Mouse (Mus musculus) MEL (cell line): Measurements from ENCODE around the gene Dusp1. TPM values are rescaled to one million over a fixed set of nuclear protein-coding genes. Genes with fewer than 3 reads are reported as not detected.

Experiments
- DNase-seq: peaks from one replicate; pipeline ENCODE4 v3.0.0; 2011; ENCODE audit warnings: low read depth, low spot score
- H3K27ac ChIP-seq: 2 replicates; pipeline ENCODE4 v1.5.1; 2012; ENCODE audit warnings: low read depth, mild to moderate bottlenecking, control low read depth, low read length, moderate library complexity; ENCODE audit not compliant: control insufficient read depth
- H3K27me3 ChIP-seq, 2 experiments: fragments of 150-350 bp in 1 of 2; sonication (generic) in 1 of 2; 2 replicates each; pipeline ENCODE4 v1.6.1; 2012; ENCODE audit warnings: low read length in 2 of 2, mild to moderate bottlenecking in 2 of 2, improper control_type of control experiment in 1 of 2, moderate library complexity in 1 of 2; ENCODE audit not compliant: insufficient read depth in 2 of 2, control insufficient read depth in 1 of 2
- H3K36me3 ChIP-seq, 2 experiments: 2 replicates each; pipeline ENCODE4 v1.6.1; 2012 to 2014; ENCODE audit warnings: low read length in 2 of 2, improper control_type of control experiment in 1 of 2, inconsistent platforms in 1 of 2, mild to moderate bottlenecking in 1 of 2; ENCODE audit not compliant: insufficient read depth in 2 of 2, control insufficient read depth in 1 of 2
- H3K4me1 ChIP-seq, 2 experiments: fragments of 150-350 bp in 1 of 2; sonication (generic) in 1 of 2; 2 replicates each; pipeline ENCODE4 v1.6.1; 2012; ENCODE audit warnings: low read length in 2 of 2, improper control_type of control experiment in 1 of 2, mild to moderate bottlenecking in 1 of 2; ENCODE audit not compliant: insufficient read depth in 2 of 2, control insufficient read depth in 1 of 2
- H3K4me3 ChIP-seq, 2 experiments: fragments of 150-350 bp in 1 of 2; sonication (generic) in 1 of 2; 2 replicates each; pipeline ENCODE4 v1.5.1; 2012; ENCODE audit warnings: low read depth in 2 of 2, low read length in 2 of 2, mild to moderate bottlenecking in 2 of 2, moderate library complexity in 2 of 2, control low read depth in 1 of 2, improper control_type of control experiment in 1 of 2; ENCODE audit not compliant: control insufficient read depth in 1 of 2, insufficient read depth in 1 of 2
- H3K79me2 ChIP-seq: 2 replicates; pipeline ENCODE4 v1.6.1; 2012; ENCODE audit warnings: mild to moderate bottlenecking, low read length, moderate library complexity; ENCODE audit not compliant: control insufficient read depth, poor library complexity, insufficient read depth
- H3K9ac ChIP-seq: 2 replicates; pipeline ENCODE4 v1.6.1; 2012; ENCODE audit warnings: low read depth, mild to moderate bottlenecking, control low read depth, low read length, moderate library complexity; ENCODE audit not compliant: control insufficient read depth, poor library complexity, severe bottlenecking
- H3K9me3 ChIP-seq: fragments of 150-350 bp; sonication (generic); replicated peaks from 2 replicates; pipeline ENCODE4 v1.6.1; 2012; ENCODE audit warnings: mild to moderate bottlenecking, low read length, improper control_type of control experiment, moderate library complexity; ENCODE audit not compliant: insufficient read depth
- CTCF ChIP-seq, 3 experiments: IDR thresholded peaks in 2 of 3; conservative IDR thresholded peaks in 1 of 3; 2 replicates each; pipeline ENCODE4 v1.5.1; 2011 to 2012; ENCODE audit warnings: low read length in 3 of 3, low read depth in 2 of 3, mild to moderate bottlenecking in 2 of 3, improper control_type of control experiment in 1 of 3, inconsistent platforms in 1 of 3, mixed read lengths in 1 of 3, moderate library complexity in 1 of 3; ENCODE audit not compliant: control insufficient read depth in 1 of 3, insufficient read depth in 1 of 3, poor library complexity in 1 of 3, severe bottlenecking in 1 of 3
- E2F4 ChIP-seq: IDR thresholded peaks from 2 replicates; pipeline ENCODE4 v1.6.1; 2011; ENCODE audit warnings: low read depth, low read length, improper control_type of control experiment, borderline replicate concordance
- ELF1 ChIP-seq: IDR thresholded peaks from 2 replicates; pipeline ENCODE4 v1.6.1; 2014; ENCODE audit warnings: low read depth, mild to moderate bottlenecking, inconsistent platforms, low read length, improper control_type of control experiment, moderate library complexity
- ETS1 ChIP-seq: IDR thresholded peaks from 2 replicates; pipeline ENCODE4 v1.6.1; 2012; ENCODE audit warnings: low read depth, mild to moderate bottlenecking, inconsistent platforms, low read length, improper control_type of control experiment, moderate library complexity
- GABPA ChIP-seq: IDR thresholded peaks from 2 replicates; pipeline ENCODE4 v1.6.1; 2012; ENCODE audit warnings: low read depth, mild to moderate bottlenecking, inconsistent platforms, low read length, improper control_type of control experiment, moderate library complexity
- JUND ChIP-seq: IDR thresholded peaks from 2 replicates; pipeline ENCODE4 v1.6.1; 2011; ENCODE audit warnings: low read depth, mild to moderate bottlenecking, improper control_type of control experiment, low read length
- MAFK ChIP-seq: IDR thresholded peaks from 2 replicates; pipeline ENCODE4 v1.6.1; 2011; ENCODE audit warnings: low read depth, mild to moderate bottlenecking, low read length, improper control_type of control experiment, borderline replicate concordance
- MAX ChIP-seq: IDR thresholded peaks from 2 replicates; pipeline ENCODE4 v1.6.1; 2011; ENCODE audit warnings: low read length, improper control_type of control experiment
- MAZ ChIP-seq: IDR thresholded peaks from 2 replicates; pipeline ENCODE4 v1.6.1; 2012; ENCODE audit warnings: low read depth, mild to moderate bottlenecking, inconsistent platforms, low read length, improper control_type of control experiment
- MEF2A ChIP-seq: IDR thresholded peaks from 2 replicates; pipeline ENCODE4 v1.6.1; 2014; ENCODE audit warnings: low read depth, mild to moderate bottlenecking, inconsistent platforms, low read length, improper control_type of control experiment; ENCODE audit not compliant: poor library complexity, insufficient replicate concordance, severe bottlenecking; ENCODE audit errors: extremely low read depth
- MYC ChIP-seq: IDR thresholded peaks from 2 replicates; pipeline ENCODE4 v1.6.1; 2011; ENCODE audit warnings: low read depth, mild to moderate bottlenecking, low read length, improper control_type of control experiment, moderate library complexity
- NELFE ChIP-seq: IDR thresholded peaks from 2 replicates; pipeline ENCODE4 v1.6.1; 2011; ENCODE audit warnings: low read depth, low read length, improper control_type of control experiment
- NRF1 ChIP-seq: IDR thresholded peaks from 2 replicates; pipeline ENCODE4 v1.6.1; 2014; ENCODE audit warnings: low read depth, mild to moderate bottlenecking, inconsistent platforms, low read length, improper control_type of control experiment, moderate library complexity; ENCODE audit not compliant: poor library complexity, insufficient read depth, severe bottlenecking
- POLR2A ChIP-seq, 2 experiments: IDR thresholded peaks; 2 replicates each; pipeline ENCODE4 v1.6.1; 2011 to 2012; ENCODE audit warnings: low read length in 2 of 2, mild to moderate bottlenecking in 2 of 2, control low read depth in 1 of 2, improper control_type of control experiment in 1 of 2, low read depth in 1 of 2, moderate library complexity in 1 of 2; ENCODE audit not compliant: control insufficient read depth in 1 of 2, insufficient read depth in 1 of 2, poor library complexity in 1 of 2
- POLR2AphosphoS2 ChIP-seq: IDR thresholded peaks from 2 replicates; pipeline ENCODE4 v1.6.1; 2011; ENCODE audit warnings: low read length, improper control_type of control experiment
- RAD21 ChIP-seq: IDR thresholded peaks from 2 replicates; pipeline ENCODE4 v1.6.1; 2011; ENCODE audit warnings: mild to moderate bottlenecking, low read depth, low read length, improper control_type of control experiment
- RCOR1 ChIP-seq: IDR thresholded peaks from 2 replicates; pipeline ENCODE4 v1.6.1; 2012; ENCODE audit warnings: low read depth, mild to moderate bottlenecking, inconsistent platforms, low read length, improper control_type of control experiment
- SIN3A ChIP-seq: IDR thresholded peaks from 2 replicates; pipeline ENCODE4 v1.6.1; 2012; ENCODE audit warnings: low read length, improper control_type of control experiment, inconsistent platforms
- SMC3 ChIP-seq: IDR thresholded peaks from 2 replicates; pipeline ENCODE4 v1.6.1; 2011; ENCODE audit warnings: low read depth, low read length, improper control_type of control experiment
- TAL1 ChIP-seq: IDR thresholded peaks from 2 replicates; pipeline ENCODE4 v1.6.1; 2012; ENCODE audit warnings: mild to moderate bottlenecking, inconsistent platforms, low read length, moderate library complexity, mixed read lengths
- TCF12 ChIP-seq: IDR thresholded peaks from 2 replicates; pipeline ENCODE4 v1.6.1; 2014; ENCODE audit warnings: low read depth, mild to moderate bottlenecking, inconsistent platforms, low read length, improper control_type of control experiment, moderate library complexity
- UBTF ChIP-seq: IDR thresholded peaks from 2 replicates; pipeline ENCODE4 v1.6.1; 2012; ENCODE audit warnings: low read depth, mild to moderate bottlenecking, inconsistent platforms, low read length, improper control_type of control experiment, moderate library complexity, borderline replicate concordance; ENCODE audit not compliant: insufficient read depth
- USF1 ChIP-seq: IDR thresholded peaks from 2 replicates; pipeline ENCODE4 v1.6.1; 2014; ENCODE audit warnings: low read depth, mild to moderate bottlenecking, inconsistent platforms, low read length, improper control_type of control experiment, moderate library complexity
- ZC3H11A ChIP-seq: IDR thresholded peaks from 2 replicates; pipeline ENCODE4 v1.6.1; 2012; ENCODE audit warnings: low read depth, mild to moderate bottlenecking, inconsistent platforms, low read length, improper control_type of control experiment
- ZKSCAN1 ChIP-seq: IDR thresholded peaks from 2 replicates; pipeline ENCODE4 v1.6.1; 2012; ENCODE audit warnings: low read depth, mild to moderate bottlenecking, inconsistent platforms, low read length, improper control_type of control experiment, moderate library complexity
- ZMIZ1 ChIP-seq: IDR thresholded peaks from 2 replicates; pipeline ENCODE4 v1.6.1; 2012; ENCODE audit warnings: low read depth, mild to moderate bottlenecking, inconsistent platforms, low read length, improper control_type of control experiment, moderate library complexity
- polyA plus RNA-seq, 2 experiments: library from polyadenylated mRNA; stranded (reverse) in 1 of 2; unstranded in 1 of 2; fragments of >175 nt in 1 of 2; fragments of >200 nt in 1 of 2; gene quantifications; 2 replicates each; pipeline versions ENCODE4 v1.2.1 to v1.2.4; 2012; ENCODE audit warnings: low replicate concordance in 2 of 2, low read depth in 1 of 2; ENCODE audit not compliant: insufficient read length in 2 of 2, insufficient read depth in 1 of 2, missing spikeins in 1 of 2
- total RNA-seq: library from RNA; depleted of rRNA; stranded (reverse); fragments of 300-350 nt; gene quantifications from 2 replicates; pipeline ENCODE4 v1.2.3, GENCODE M21; 2012

Dusp1 gene
- total and polyA plus RNA-seq, 3 experiments, result 0.96 to 5.0 TPM; not detected in 1

DNA sequence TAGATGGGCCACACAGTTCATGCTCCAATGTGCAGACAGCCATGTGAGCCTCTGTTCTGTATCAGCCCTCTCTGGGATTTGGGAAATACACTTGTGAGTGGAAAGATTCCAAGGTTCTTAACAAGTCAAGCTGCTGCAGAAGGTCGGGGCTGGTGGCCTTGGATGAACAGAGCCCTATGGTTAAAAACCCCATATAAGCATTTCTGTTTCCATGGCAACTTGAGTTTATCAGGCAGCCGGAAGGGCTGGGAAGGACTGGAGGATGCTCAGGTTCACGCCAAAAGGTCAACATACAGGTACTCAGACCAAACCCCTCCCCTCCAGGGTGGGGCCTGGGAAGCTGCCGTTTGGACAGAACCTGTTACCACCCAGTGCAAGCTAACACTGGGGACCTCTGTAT is 97.9 kb downstream of the Dusp1 start:
- DNase-seq, result no peak
- no peaks in the 10 kb centered on the region; a peak in 1 of 4 replicates for H3K27me3 ChIP-seq
- H3K4me1 ChIP-seq, result no peaks in the 10 kb centered on the region
- H3K79me2 ChIP-seq, result no peaks in the 10 kb centered on the region
- H3K27ac ChIP-seq, result no peak overlapping the region
- H3K36me3 ChIP-seq, result no peaks in the 10 kb centered on the region
- H3K9ac ChIP-seq, result no peak overlapping the region
- no peaks in the 10 kb centered on the region for H3K9me3 ChIP-seq
- no peak overlapping the region for H3K4me3 ChIP-seq
- no peak for TF ChIP-seq NRF1
- TF ChIP-seq TCF12, result no peak
- no peak for TF ChIP-seq ELF1
- TF ChIP-seq UBTF, result no peak
- no peak for TF ChIP-seq RCOR1
- TF ChIP-seq NELFE, result no peak
- no peak for TF ChIP-seq POLR2A (IDR thresholded peaks at IDR 0.05; ENCODE audit: control insufficient read depth in 1 of 2, insufficient read depth in 1 of 2, low read depth in 1 of 2, low read length in 2 of 2, poor library complexity in 1 of 2)
- TF ChIP-seq SIN3A, result no peak
- no peak for TF ChIP-seq ZC3H11A
- TF ChIP-seq ZMIZ1, result no peak
- TF ChIP-seq ZKSCAN1, result no peak
- no peak for TF ChIP-seq USF1
- TF ChIP-seq SMC3, result no peak
- no peak for TF ChIP-seq MAFK
- no peak for TF ChIP-seq CTCF (IDR thresholded peaks at IDR 0.05 in 2 of 3, conservative IDR thresholded peaks at IDR 0.05 in 1 of 3; ENCODE audit: control insufficient read depth in 1 of 3, insufficient read depth in 1 of 3, low read depth in 2 of 3, low read length in 3 of 3, poor library complexity in 1 of 3, severe bottlenecking in 1 of 3)
- no peak for TF ChIP-seq TAL1
- TF ChIP-seq MYC, result no peak
- no peak for TF ChIP-seq ETS1
- TF ChIP-seq, all 39 proteins: peak for 0

DNA sequence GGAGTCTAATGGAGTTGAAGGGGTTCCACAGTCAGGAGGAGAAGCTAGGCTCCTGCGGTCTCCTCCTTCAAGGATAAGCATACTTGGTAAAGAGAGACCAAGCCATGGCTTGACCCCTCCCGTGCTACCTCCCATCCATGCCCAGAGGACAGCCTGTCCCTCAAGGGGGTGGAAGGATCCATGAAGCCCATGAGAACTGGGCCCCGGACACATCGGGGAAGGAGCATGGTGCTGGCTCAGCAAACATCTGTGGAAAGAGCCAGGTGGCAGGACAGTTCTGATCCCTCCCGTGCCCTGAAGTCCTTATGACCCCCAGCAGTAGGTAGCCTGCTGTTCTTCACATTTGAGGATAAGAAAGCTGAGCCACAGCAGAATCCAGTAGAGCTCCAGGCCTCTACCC is 98.5 kb downstream of the Dusp1 start:
- no peak overlapping the region for H3K4me3 ChIP-seq
- H3K27me3 ChIP-seq, result no peaks in the 10 kb centered on the region; a peak in 1 of 4 replicates
- DNase-seq, result no peak
- TF ChIP-seq TCF12 (no peak), TAL1 (no peak), MYC (no peak), ZC3H11A (no peak), MAX (no peak), ELF1 (no peak), RCOR1 (no peak), MAZ (no peak), JUND (no peak), MAFK (no peak), USF1 (no peak), GABPA (no peak), MEF2A (no peak), RAD21 (no peak), POLR2A (IDR thresholded peaks at IDR 0.05; ENCODE audit: control insufficient read depth in 1 of 2, insufficient read depth in 1 of 2, low read depth in 1 of 2, low read length in 2 of 2, poor library complexity in 1 of 2) (no peak), POLR2AphosphoS2 (no peak), E2F4 (no peak), ETS1 (no peak), NELFE (no peak), ZMIZ1 (no peak)
- TF ChIP-seq, all 39 proteins: peak for 0
- Histone ChIP-seq H3K4me1 (no peaks in the 10 kb centered on the region), H3K9ac (no peak overlapping the region), H3K27ac (no peak overlapping the region), H3K36me3 (no peaks in the 10 kb centered on the region), H3K9me3 (no peaks in the 10 kb centered on the region), H3K79me2 (no peaks in the 10 kb centered on the region)
